Mouse (Mus musculus) cortical plate, adult 2 months (tissue): Measurements from ENCODE around the gene Slc38a3. TPM values are rescaled to one million over a fixed set of nuclear protein-coding genes. Genes with fewer than 3 reads are reported as not detected.

Experiments
- H3K27ac ChIP-seq: fragments of 200-500 bp; 2 replicates; pipeline ENCODE4 v1.5.1; 2012; ENCODE audit warnings: low read length, control low read depth, inconsistent platforms; ENCODE audit not compliant: insufficient read depth
- H3K4me1 ChIP-seq: fragments of 200-500 bp; 2 replicates; pipeline ENCODE4 v1.6.1; 2011; ENCODE audit warnings: low read length; ENCODE audit not compliant: control insufficient read depth, insufficient read depth
- H3K4me3 ChIP-seq: fragments of 200-500 bp; 2 replicates; pipeline ENCODE4 v1.5.1; 2011; ENCODE audit warnings: mild to moderate bottlenecking, low read length, control low read depth; ENCODE audit not compliant: insufficient read depth
- CTCF ChIP-seq: fragments of 200-500 bp; IDR thresholded peaks from 2 replicates; pipeline ENCODE4 v1.5.1; 2011; ENCODE audit warnings: mild to moderate bottlenecking, control low read depth, low read length; ENCODE audit not compliant: insufficient read depth; ENCODE audit errors: extremely low read depth
- POLR2A ChIP-seq: fragments of 200-500 bp; IDR thresholded peaks from 2 replicates; pipeline ENCODE4 v1.6.1; 2011; ENCODE audit warnings: mild to moderate bottlenecking, low read length, control low read depth; ENCODE audit not compliant: insufficient read depth; ENCODE audit errors: extremely low read depth
- polyA plus RNA-seq: library from polyadenylated mRNA; depleted of rRNA; stranded (reverse); fragments of >200 nt; gene quantifications from 2 replicates; pipeline ENCODE4 v1.2.3, GENCODE M21; 2012; rRNA removed

Gene Slc38a3
- 134 and 156 TPM in 2 replicates for polyA plus RNA-seq

DNA sequence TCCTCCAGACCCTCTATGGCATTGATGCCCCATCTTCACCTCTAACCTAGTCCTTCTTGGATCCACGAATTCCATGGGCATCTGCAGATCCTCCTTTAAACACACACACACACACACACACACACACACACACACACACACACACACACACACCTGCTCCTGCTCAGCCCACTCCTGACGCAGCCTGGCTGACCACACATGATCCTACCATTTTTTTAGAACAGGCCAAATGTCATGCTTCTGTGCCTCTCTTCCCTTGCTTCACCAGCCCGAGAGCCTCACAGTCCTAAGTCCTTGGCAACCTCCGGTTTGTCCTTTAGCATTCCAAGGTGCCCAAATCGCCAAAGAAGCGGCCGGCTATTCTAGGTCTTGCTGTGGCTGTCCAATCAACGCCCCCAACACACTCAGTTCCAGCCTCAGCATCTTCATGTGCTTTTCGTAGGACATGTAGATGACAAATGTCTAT, at the start of gene Slc38a3:
Gene Slc38a3 (minus strand): TSS at position 51 of the 466 bp plus-strand sequence.
- Histone ChIP-seq H3K4me1 (no peaks in the 10 kb centered on the region), H3K27ac (no peak within 1 kb of the TSS), H3K4me3 (no peak within 1 kb of the TSS)
- TF ChIP-seq CTCF (no peak), POLR2A (no peak)

DNA sequence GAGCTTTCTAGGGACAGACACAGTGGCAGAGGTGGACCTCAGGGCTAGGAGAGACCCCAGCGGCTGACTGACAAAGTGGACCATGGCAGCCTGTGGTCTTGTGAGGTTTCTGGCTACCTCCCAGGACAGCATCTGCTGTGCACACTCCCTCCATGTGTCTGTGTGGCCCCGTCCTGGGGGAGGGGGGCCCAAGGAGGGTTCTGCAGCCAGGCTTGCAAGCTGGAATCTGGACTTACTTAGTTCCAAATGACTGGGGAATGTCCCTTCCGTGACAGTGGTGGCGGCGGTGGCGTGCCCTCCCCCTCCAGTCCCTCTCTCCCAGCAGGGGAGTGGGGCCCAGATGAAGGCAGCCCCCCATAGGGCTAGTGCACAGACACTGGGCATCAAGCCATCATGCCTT, 47.6 kb upstream of the Slc38a3 start:
- Histone ChIP-seq H3K4me1 (no peaks in the 10 kb centered on the region), H3K27ac (no peak overlapping the region), H3K4me3 (no peak overlapping the region)
- TF ChIP-seq CTCF (no peak), POLR2A (no peak)

GRCm38 (mm10) chr9:107715632-107716031, 46.3 kb upstream of the Slc38a3 start:
- Histone ChIP-seq H3K4me1 (no peaks in the 10 kb centered on the region), H3K27ac (no peak overlapping the region), H3K4me3 (no peak overlapping the region)
- no peak for TF ChIP-seq CTCF
- TF ChIP-seq POLR2A: no peak

DNA sequence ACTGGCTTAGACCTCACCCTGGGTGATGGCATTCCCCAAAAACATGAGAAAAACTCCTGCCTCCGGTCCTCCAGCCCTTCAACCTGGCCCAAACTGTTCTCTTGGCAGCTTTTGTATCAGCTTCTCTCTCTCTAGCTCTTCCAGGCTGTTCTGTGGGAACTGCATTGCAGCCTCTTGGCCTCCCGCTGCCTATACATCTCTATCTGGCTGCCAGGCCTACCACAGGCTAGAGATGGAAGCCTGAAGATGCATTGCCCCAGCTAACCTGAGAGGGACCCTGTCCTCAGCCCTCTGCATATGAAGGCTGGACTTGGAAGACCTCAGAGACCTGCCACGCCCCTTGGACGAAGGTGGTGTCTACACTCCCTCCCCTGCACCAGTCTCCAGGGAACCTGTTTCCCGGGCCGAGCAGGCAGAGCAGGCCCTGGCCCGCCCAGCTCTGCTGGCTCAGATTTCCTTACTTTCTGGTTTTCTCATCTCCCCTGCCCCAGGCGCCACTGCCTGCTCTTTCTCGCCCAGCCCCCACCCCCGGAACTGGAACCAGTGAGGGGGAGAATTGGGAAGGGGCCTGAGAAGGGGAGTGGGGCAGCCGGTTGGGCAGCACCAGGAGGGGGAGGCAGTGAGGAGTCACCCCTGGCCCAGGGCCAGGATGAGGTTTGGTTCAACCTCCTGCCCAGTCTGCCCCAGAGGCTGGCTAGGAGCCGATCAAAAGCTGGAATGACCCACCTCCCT, 45.1 kb upstream of the Slc38a3 start:
- Histone ChIP-seq H3K27ac (no peak overlapping the region), H3K4me1 (no peaks in the 10 kb centered on the region), H3K4me3 (no peak overlapping the region)
- TF ChIP-seq CTCF (no peak), POLR2A (no peak)

GRCm38 (mm10) chr9:107709697-107710483, 40.6 kb upstream of the Slc38a3 start, which contains the start of gene Sema3f:
Gene Sema3f, minus strand, starts transcription at chr9:107710475.
- TF ChIP-seq POLR2A (peak; percentile 35; the same call in 1 of the 2 replicates), CTCF (0 out of 2 replicates have a peak, but pooled peaks have one; percentile 9)
- peak within 1 kb of the TSS; percentile 48 for H3K4me3 ChIP-seq
- H3K4me1 ChIP-seq: no peaks in the 10 kb centered on the region
- H3K27ac ChIP-seq: no peak within 1 kb of the TSS

DNA sequence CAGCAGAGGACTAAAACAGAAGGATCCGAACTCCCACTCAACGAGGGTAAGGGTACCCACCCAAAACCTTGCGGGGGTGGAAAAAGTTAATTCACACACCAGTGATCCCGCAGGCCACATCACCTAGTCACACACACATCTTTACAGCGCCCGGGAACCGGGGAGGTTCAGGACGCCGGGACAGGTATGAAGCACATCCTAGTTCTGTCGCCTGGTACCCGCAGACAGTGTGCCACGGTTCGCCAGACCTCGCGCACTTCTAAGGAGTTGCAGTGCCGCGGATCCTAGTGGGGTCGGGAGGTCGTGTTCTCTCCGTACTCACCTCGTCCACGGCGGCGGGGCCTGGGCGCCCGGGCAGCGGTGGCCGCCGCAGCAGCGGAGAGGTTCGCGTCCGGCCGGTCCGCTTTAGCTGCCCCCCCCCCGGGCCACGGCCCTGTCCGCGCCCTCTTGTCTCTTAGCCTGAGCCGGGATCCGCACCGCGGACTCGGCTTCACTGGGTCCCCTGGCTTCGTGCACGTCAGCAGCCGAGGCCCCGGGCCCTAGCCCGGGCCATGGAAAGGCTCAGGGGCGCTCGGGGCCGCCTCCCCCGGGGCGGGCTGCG, 39.9 kb upstream of the Slc38a3 start:
- Histone ChIP-seq H3K4me1 (no peaks in the 10 kb centered on the region), H3K27ac (no peak overlapping the region), H3K4me3 (peak overlapping the region; percentile 48)
- TF ChIP-seq CTCF: no peak
- TF ChIP-seq POLR2A: no peak

- Histone ChIP-seq H3K4me1 (no peaks in the 10 kb centered on the region), H3K27ac (no peak overlapping the region), H3K4me3 (peak overlapping the region; percentile 48)
- TF ChIP-seq POLR2A: no peak
- TF ChIP-seq CTCF: no peak
Measured at GRCm38 (mm10) chr9:107708439-107709095, 39.2 kb upstream of the Slc38a3 start.

DNA sequence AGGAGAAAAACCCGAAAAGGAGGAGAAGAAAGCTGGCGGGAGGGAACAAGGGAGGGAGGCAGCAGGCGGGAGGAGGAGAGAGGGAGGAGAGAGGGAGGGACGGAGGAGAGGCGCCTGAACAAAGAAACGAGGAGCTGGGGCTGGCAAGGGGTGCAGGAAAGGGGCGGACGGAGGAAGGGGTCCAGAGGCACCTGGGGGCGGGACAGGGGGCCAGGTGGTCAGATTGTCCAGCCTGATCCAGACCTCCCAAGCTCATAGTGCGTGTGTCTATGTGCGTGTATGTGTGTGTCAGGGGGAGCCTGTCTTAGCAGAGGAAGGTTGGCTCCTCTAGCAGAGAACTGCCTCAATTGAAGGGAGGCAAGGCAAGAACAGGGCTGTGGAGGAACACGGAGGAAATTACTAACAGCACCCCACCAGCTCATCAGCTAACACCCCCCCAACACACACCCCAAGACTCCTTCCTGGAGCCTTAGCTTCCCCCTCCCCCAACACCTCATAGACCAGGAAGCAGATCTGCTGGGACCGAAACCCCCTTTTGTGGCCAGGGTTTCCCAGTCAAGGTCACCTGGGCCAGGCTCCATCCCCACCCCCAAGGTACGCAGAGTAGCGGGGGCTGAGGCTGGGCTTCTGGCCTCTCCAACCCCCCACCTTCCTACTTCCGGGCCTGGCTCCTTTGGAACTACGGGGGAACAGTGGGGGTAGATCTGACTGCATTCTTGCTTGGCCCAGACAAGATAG, 38.5 kb upstream of the Slc38a3 start:
- Histone ChIP-seq H3K4me3 (peak overlapping the region; percentile 48), H3K4me1 (no peaks in the 10 kb centered on the region), H3K27ac (no peak overlapping the region)
- TF ChIP-seq CTCF (no peak), POLR2A (no peak)
